Mouse (Mus musculus) forelimb bud, embryonic 11.5 days (tissue): ENCODE measurements at regions not wholly inside any gene's neighbourhood (a gene's known extent, or its start where the extent isn't known, plus 50 kb on each side); places are given as distances from the start of the nearest gene placed in this dataset.
"Not testable (repeated sequence)": the region's sequence is repeated elsewhere in the genome, so short reads cannot be mapped to it uniquely, and the experiment has no call there.

Experiments used
- DNase-seq: peaks from one replicate; pipeline ENCODE4 v3.0.0-alpha.2; 2012; ENCODE audit warnings: low read depth, low spot score

GRCm38 (mm10) chr14:66484751-66485150 is 475.7 kb upstream of the Gulo start:
- DNase-seq, result not testable (repeated sequence)

DNA sequence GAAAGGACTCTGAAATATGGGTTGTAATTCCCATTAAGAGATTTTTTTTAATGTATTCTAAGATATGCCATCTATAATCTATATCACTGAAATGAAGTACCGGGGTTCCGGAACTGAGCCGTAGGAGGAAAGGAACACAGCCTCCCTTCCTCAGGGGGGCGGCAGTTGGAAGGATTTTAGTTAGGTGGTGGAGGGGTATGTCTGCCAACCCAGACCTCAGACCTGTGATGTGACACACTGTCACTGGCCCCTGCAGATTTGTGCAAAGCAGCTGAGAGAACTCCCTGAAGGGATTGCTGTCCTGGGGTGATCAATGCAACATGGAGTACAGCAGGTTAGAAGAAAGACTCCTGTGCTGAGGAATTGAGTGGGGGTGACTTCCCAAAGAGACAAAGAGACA is 470.2 kb upstream of the Gulo start:
- no peak for DNase-seq

DNA sequence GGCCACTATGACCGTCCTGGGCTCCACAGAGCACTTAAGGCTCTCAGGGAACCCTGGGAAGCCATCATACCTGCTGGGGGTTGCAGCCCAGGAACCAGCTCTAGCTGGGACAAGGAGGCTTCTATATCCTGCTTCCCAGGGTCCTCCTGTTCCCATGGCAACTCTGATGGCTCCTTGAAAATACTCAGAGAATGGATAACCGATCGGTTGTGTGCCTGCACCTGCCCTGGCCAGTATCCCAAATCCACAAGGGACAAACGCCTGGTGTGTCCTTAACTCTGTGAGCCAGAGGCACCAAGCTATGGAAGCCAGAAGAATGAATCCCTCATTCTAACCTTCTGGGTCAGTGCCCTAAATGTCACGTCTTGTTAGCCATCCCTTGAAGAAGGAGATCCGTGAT is 469.6 kb upstream of the Gulo start:
- DNase-seq, result no peak

DNA sequence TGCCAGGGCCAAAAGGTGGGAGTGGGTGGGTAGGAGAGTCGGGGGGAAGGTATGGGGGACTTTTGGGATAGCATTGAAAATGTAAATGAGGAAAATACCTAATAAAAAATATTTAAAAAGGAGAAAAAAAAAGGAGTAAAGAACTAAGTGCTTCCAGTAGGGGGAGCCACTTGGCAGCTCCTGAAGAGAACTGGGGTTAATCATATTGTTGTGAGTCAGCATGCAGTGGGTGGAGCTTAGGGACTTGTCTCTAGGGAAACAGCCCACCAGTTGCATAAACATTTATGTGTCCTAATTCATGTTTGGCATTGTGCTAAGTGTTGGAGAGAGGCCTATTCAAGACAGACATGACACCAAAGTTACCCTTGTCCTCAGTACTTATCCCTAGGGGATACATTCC is 466.0 kb upstream of the Gulo start:
- no peak for DNase-seq

DNA sequence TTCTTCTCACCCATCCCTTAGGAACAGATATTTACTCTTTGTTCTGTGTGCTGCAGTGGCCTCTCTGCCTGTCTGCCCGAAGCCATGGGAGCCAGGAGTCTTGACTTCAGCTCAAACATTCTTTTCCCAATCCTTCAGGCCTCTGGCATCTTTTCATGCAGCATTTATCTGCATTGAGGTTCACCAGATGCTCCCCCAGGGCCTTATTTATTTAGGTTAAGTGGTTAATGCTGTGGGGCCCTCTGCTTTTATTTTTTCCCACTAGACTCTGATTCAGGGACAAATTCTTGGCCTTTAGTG is 464.2 kb upstream of the Gulo start:
- no peak for DNase-seq

DNA sequence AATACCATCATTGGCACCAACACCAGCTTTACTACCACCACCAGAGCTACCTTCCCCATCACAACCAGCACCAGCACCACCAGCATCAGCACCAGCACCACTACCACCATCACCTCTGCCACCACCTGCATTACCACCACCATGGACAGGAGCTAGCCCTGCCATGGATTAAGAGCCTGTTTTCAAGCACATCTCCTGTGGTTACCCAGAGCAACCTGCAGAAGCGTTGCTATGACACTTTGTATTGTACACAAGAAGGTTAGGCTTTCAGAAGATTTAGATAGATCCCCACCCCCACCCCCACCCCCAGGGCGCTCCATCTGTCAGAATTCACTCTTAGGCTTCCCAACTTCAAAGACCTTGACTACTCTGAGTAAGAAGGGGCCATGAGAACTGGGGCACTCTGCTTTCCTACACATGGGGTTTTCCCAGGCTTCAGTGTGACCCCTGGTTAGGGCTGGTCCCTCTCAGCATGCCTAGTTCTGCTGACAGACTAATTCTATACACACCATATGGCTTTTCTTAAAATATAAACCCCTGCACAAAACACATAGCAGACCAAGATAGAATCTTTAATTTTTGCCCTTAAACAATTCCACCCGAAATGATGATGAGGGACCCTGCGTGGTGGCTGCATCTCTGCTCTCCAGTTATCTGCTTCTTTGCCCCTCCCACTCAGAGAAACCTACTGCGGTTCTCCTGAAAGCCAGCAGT is 463.7 kb upstream of the Gulo start:
- no peak for DNase-seq

- no peak for DNase-seq
Observed at GRCm38 (mm10) chr14:66462081-66462480, 453.1 kb upstream of the Gulo start.

DNA sequence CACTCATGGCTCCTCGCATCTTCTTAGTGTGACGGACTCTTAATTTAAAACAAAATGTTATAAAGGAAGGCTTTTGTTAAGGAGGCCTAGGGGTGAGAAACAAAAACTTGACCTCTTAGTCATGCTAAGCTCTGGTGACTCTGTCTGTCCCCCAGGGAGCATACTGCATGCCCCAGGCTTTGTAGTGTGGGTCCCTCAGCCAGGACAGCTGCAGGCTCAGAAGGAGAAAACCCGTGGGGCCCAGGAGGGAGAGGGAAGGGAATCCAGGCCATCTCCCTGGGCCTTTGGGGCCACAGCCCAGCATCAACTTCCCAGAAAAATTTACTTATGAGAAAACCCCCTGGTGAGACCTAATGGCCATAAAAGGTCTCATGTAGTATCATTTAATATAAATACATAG is 451.8 kb upstream of the Gulo start:
- DNase-seq, result no peak

- no peak for DNase-seq
Observed at GRCm38 (mm10) chr14:66458696-66459095, 449.7 kb upstream of the Gulo start.

DNA sequence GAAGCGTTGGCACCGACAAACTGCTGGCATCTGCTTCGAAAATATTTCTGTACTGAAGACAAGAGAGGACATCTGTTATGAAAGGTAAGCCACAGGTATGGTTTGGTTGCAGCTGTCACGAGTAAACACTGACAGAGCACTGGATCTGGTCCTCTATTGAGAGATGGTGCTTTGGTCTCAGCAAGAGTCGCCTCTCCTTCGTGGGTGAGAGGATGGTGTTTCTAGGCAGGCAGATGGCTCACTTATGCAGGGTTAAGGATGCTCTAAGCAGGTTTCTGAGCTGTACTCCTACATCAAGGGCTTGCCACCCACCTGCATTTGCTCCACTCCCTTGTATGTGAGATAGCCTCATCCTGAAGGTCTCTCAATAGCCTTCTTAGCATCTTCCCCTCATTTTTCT is 448.3 kb upstream of the Gulo start:
- no peak for DNase-seq

DNA sequence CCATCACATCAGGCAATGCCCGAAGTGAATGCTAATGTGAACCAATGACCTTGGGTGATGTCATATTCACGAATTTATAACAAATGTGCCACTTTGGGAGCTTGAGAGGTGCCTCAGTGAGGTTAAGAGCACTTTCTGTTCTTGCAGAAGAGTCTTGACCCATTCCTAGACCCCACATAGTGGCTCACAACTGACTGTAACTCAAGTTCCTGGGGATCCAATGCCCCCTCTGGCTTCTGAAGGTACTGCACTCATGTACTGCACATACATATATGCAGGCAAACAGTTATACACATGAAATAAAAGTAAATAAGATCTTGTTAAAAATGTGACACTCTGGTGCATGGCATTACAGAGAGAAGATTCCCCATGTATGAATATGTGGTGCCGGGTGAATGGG is 443.8 kb upstream of the Gulo start:
- DNase-seq, result no peak

DNA sequence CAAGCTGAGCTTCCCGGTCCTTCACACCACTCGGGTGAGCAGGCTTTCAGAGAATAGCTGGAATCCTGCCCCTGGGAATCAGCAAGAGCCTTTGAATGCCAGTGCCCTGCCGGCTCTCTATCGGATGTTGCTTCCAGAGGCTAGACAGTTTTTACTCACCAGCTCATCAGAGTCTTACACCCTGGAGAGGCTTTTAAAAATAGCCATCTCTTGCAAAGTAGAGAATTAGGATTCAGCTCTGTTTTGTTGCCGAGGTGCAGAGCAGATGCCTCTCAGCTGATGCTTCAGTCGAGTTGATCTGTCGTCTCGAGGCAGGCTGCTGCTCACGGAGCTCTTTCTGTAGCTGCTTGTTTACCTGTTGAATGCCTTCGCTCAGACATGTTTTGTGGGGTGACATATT is 441.3 kb upstream of the Gulo start:
- DNase-seq, result no peak

- DNase-seq, result no peak
Observed at GRCm38 (mm10) chr14:66442576-66442975, 433.6 kb upstream of the Gulo start.

DNA sequence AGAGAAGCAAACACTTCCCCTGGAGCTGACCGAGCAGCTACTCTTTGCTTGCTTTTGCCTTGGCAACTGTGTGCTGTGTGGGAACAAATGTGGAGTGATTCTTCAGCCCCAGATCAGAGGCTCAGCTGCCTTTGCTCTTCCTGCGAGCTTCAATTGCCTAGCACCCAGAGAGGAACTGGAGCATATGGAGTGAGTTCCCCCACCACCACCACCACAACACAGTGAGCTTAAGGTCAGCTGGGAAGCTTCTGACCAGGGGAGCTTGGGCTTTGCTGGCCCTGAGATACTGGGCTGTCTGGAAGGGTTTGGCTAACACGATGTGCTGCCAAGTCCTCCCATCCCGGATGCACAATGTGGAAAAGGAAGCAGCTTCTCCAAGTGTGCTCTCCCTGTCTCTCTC is 432.8 kb upstream of the Gulo start:
- no peak for DNase-seq

- no peak for DNase-seq
Observed at GRCm38 (mm10) chr14:66438572-66438971, 429.6 kb upstream of the Gulo start.

- DNase-seq, result no peak
Observed at GRCm38 (mm10) chr14:66438001-66438400, 429.0 kb upstream of the Gulo start.

DNA sequence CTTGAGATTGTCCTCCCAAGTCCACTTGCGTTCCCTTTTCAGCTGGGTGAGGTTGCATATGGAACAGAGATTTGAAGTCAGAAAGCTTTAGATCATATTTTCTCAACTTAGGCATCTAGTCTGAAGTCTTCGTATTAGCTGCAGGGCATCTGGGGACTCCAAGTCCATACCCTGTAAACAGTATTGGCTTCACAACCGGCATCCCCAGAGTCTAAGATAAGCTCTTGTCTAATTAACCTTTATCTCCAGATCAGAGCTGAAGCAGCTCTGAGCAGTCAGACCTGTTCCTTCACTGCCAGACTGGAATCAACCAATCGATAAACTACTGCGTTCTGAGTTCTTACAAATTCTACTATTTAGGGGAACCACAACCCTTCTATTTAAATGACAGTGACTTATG is 422.6 kb upstream of the Gulo start:
- DNase-seq, result no peak

- no peak for DNase-seq
Observed at GRCm38 (mm10) chr14:66424141-66424540, 415.1 kb upstream of the Gulo start.
